Mouse (Mus musculus): ENCODE measurements around the gene Nrn1.

DNA sequence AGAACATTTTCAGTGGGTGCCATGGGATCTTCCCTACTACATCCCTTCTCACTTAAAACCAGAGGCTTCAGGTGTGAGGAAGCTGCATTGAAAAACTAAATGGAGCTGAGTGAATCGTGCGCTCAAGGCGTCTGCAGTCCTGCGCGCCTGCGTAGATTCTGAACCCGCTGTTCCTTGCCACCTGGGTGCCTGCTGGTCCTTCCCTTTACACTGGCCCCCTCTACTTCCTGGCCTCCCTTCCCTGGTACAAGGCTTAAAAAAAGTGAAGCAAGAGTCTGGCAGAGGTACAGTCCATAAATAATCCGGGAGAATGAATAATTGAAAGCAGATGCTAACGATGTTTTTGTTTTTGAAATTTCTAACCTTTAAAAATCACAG lies 1.7 kb upstream of the Nrn1 start:
- TF ChIP-seq EP300 (IDR thresholded peaks at IDR 0.05; ENCODE audit: low read depth) (no peak), CTCF (IDR thresholded peaks at IDR 0.05; ENCODE audit: low read depth) (no peak)

Data from liver, postnatal 0 days (tissue).